Mouse (Mus musculus) left cerebral cortex, postnatal 10 days (tissue): Measurements from ENCODE around the gene Ttc28. TPM values are rescaled to one million over a fixed set of nuclear protein-coding genes. Genes with fewer than 3 reads are reported as not detected.

Source experiments
- DNase-seq, 2 experiments: peaks; one replicate each; pipeline ENCODE4 v3.0.0; 2021 to 2022; ENCODE audit warnings: low spot score in 2 of 2, mixed read lengths in 1 of 2; ENCODE audit errors: extremely low spot score in 1 of 2
- intact Hi-C: fragments of 180-260 bp; cut with DNase I; formaldehyde crosslinking; loops from one replicate; pipeline ENCODE4 v1.15.1; 2025
- total RNA-seq, 2 experiments: library from RNA; stranded (reverse); gene quantifications; 2 replicates each; pipeline ENCODE4 v1.2.3; 2021

Ttc28 gene
- total RNA-seq, 2 experiments from 2014 or later: 22.3 to 30.9 TPM

DNA sequence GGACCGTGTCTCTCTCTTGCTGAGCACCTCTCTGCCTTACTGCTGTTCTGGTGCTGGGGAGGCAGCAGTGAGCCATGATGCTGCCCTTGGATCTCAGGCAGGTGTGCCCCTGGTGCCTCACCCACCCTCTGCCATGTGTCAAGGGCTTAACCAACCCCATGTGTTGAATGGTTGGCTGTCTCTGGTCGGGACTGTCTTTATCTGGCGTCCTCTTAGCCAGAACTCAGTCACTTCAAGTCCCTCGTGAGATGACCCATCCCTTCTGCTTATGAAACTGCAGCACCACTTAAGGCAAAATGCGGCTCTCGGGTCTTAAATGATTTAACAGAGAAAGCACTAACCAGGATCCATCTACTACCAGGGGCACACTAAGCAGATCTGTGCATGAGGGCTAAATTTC is 283.3 kb downstream of the Ttc28 start:
- no peak for DNase-seq
- intact Hi-C loops: no loop called here

DNA sequence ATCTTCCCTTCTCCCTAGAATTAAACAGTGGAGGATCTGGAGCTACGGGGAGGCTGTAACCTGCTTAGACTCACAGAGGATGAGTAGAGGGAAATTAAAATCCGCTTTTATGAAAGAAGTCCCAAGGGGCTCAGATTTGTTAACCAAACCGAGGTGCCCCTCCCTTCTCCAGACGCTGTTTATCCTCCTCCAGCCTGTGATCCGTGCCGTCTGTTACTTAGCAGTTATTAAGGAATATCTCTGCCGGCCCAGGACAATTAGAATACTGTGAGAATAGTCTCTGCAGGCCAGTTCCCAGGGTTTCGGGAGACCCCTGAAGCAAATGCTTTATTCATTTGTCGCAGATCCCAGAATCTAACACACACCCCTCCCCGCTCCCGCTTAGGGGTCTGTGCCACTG is 283.8 kb downstream of the Ttc28 start:
- intact Hi-C loops: no loop called here
- no peak for DNase-seq

GRCm38 (mm10) chr5:111164348-111164920 is 284.8 kb downstream of the Ttc28 start:
- intact Hi-C loops: no loop called here
- no peak for DNase-seq

DNA sequence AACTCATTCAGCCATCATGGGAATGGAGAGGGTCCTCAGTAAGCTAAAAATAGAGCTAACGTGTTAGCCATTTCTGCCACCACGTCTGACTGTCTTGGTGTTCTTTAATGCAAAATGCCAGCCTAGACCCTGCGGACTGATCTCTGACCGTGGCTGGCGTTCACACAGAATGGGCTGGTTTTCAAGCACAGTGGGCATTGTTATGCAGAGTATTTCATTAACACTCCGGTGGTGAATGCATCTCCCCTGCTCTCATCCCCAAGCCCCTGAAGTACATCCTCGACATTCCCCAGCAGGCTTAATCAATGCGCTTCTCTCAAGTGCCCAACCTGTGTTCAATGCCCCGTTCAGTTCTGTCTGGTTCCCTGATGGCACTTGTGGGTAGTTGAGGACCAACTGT is 290.8 kb downstream of the Ttc28 start:
- no peak for DNase-seq
- intact Hi-C loops: no loop called here

- intact Hi-C loops: no loop called here
- no peak for DNase-seq
Observed at GRCm38 (mm10) chr5:111175410-111175809, 295.8 kb downstream of the Ttc28 start.

- no peak for DNase-seq
- intact Hi-C loops: no loop called here
Observed at GRCm38 (mm10) chr5:111175842-111176241, 296.2 kb downstream of the Ttc28 start.

DNA sequence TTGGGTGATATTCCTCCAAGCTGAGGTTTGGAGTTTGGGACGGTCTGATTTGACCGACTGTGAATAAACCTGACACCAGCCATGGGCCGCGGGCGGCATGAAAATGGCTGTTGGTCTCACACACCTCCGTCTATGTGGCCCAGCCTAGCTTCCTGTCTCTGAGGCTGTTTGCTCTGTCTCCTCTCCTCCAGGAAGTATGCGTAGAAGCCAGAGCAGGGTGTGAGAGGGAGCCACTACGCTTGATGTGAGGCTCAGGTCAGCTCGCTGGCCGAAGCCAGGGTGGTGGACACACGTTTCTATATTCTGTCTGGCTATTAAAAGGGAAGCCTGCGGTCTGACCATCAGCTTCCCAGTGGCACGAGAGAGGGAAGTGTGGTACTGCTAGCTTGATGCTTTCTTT is 296.8 kb downstream of the Ttc28 start:
- DNase-seq: no peak
- intact Hi-C loops: no loop called here

- intact Hi-C loops: no loop called here
Observed at GRCm38 (mm10) chr5:111178324-111179076, 298.9 kb downstream of the Ttc28 start.

DNA sequence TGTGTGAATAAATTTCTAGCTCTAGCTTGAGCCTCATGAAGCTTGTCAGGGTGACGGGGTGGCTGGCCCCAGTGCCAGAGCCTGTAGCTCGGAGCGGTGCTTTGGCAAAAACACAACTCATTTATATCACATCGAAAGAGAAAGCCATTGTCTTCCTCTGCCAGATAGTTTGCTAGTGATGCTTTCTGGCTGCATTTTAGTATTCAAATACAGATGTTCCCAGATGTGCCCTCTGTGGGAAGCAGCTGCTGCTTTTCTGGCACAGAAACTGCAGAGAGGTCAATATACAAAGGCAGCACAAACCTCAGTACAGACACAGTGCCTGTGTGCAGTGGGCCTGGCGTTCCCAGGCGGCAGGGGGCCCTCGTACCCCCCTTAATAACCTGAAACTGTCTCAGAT is 300.0 kb downstream of the Ttc28 start:
- DNase-seq: no peak
- intact Hi-C loops: no loop called here

More at GRCm38 (mm10) chr5:111178324-111179076, 298.9 kb downstream of the Ttc28 start:
- DNase-seq: peak in 1 of 2 experiments; percentile 68

- no peak for DNase-seq
- intact Hi-C loops: no loop called here
Observed at GRCm38 (mm10) chr5:111180091-111181053, 300.8 kb downstream of the Ttc28 start.

- intact Hi-C loops: no loop called here
Observed at GRCm38 (mm10) chr5:111181204-111181912, 301.8 kb downstream of the Ttc28 start.

DNA sequence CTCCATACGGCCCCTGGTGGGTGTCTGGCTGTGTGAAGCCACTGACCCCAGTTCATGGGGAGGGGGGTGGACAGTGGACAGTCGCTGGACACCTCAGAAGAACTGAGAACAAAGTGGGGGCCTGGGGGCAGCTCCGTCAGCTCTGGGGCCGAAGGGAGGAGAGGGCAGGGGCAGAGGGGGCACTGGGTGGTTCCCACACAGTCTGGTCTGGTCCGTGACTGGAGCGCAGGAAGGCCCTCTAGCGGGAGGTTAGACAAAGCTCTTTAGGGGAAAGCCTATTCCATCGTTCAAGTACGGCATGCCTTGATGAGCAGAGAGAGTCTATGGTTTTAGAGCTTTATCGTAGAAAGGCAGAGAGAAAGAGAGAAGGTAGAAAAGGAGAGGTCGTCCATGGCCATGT is 307.0 kb downstream of the Ttc28 start:
- peak in 1 of 2 experiments; percentile 57 for DNase-seq
- intact Hi-C loops: no loop called here

More at GRCm38 (mm10) chr5:111181204-111181912, 301.8 kb downstream of the Ttc28 start:
- DNase-seq: no peak

DNA sequence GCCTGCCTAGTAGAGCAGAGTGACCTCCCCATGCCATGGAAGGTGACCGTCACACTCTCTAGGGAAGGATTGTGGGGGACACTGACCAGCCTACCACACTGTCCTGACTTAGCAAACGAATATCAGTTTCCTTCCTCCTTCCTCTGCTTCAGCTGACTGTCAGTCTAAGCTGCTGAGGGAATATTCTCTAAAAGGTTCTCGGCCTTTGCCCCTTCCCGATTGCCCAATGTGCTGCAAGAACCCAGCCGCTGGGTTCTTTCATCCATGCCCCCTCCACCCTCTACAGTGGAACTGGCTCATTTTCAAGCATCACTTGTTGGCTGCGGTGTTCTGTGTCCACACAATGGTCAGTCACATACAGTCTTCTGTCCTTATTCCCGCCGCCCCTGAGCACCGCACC is 312.4 kb downstream of the Ttc28 start:
- intact Hi-C loops: no loop called here
- no peak for DNase-seq

DNA sequence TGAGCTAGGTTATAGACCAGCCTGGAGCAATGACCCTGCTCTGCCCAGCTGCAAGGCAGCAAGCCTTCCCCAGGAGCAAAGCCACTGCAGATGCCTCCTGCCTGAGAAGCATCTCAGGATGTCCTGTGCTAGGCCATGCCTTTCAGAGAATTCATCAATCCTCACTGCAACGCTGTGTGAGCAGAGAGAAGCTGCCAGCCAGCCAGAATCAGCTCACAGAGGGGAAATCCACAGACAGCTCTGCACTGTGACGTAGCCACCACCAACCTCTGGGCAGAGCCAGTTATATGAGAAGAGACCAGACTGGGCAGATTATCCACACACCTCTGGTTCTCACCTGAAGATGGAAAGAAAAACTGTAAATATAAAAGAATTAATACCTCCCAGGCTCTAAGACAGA is 315.2 kb downstream of the Ttc28 start:
- DNase-seq: no peak

GRCm38 (mm10) chr5:111195488-111196485 is 316.2 kb downstream of the Ttc28 start:
- intact Hi-C loops: no loop called here
- DNase-seq: no peak

More for the DNA sequence above, 315.2 kb downstream of the Ttc28 start:
- intact Hi-C loops: no loop called here

DNA sequence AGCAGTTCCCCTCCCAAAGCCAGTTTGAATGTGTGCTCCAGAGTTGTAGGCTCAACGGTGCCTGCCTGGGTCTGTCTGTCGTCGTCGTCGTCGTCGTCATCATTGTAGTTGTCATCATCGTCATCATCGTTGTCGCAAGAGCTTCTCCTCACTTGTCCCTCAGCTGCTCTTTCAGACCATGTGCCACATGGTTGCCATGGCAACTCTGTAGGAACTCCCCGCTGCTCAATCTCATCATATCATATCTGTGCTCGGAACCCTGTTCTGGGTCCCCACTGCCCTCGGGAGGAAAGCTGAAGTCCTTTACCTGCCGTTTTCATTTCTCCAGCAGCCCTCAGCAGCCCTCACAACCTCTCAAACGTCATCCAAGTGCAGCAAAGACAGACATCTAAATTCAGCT is 318.1 kb downstream of the Ttc28 start:
- intact Hi-C loops: no loop called here
- DNase-seq: no peak

DNA sequence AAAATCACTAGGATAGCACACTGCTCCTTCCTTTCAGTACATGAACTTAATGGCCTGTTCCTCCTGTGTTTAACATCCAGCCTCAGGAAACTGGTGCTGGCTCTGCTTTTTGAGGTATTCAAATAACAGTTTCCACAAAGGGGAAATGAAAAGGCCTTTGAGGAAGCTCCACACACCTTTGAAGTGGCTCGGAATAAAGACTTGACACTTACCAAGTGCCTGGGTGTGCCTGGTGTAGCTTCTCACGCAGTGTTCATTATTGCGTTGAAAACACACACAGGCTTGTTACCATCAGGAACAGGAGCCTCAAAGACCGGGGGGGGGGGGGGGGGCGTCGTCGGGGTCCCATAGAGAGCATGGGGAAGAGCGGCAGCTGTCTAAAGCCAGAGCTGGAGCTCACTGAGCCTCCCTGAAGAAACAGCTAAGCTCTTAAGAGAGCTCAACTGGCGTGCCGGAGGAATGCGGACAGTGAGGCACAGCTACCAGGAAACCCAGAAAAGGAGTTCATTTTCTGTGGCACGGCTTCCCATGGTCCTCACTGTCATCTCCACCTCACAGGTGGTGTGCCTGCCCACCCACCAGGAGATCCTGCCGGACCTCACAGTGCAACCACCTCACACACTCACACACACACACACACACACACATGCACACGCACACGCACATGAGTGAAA is 320.7 kb downstream of the Ttc28 start:
- no peak for DNase-seq
- intact Hi-C loops: loop anchor here (10.0 kb wide), 1 partner anchor 86 kb away; no protein-coding TSS in a partner anchor
